Mouse (Mus musculus) embryonic fibroblast, embryonic 13.5 days (primary cell): Measurements from ENCODE around the gene Gpr183. TPM values are rescaled to one million over a fixed set of nuclear protein-coding genes. Genes with fewer than 3 reads are reported as not detected.

Experiments
- H3K27ac ChIP-seq: 2 replicates; pipeline ENCODE4 v1.5.1; 2012; ENCODE audit warnings: low read length, control low read depth, inconsistent platforms; ENCODE audit not compliant: insufficient read depth
- H3K4me1 ChIP-seq: 2 replicates; pipeline ENCODE4 v1.6.1; 2011; ENCODE audit warnings: low read length; ENCODE audit not compliant: control insufficient read depth, insufficient read depth
- H3K4me3 ChIP-seq: 2 replicates; pipeline ENCODE4 v1.5.1; 2011; ENCODE audit warnings: mild to moderate bottlenecking, control low read depth, low read length; ENCODE audit not compliant: insufficient read depth
- CTCF ChIP-seq: IDR thresholded peaks from 2 replicates; pipeline ENCODE4 v1.5.1; 2011; ENCODE audit warnings: mild to moderate bottlenecking, control low read depth, low read length, moderate library complexity, borderline replicate concordance; ENCODE audit not compliant: insufficient read depth
- POLR2A ChIP-seq: IDR thresholded peaks from 2 replicates; pipeline ENCODE4 v1.6.1; 2011; ENCODE audit warnings: low read depth, mild to moderate bottlenecking, control low read depth, low read length, moderate library complexity
- polyA plus RNA-seq: library from polyadenylated mRNA; stranded (reverse); fragments of >200 nt; gene quantifications from 2 replicates; pipeline ENCODE4 v1.2.4, GENCODE M21; 2011; ENCODE audit warnings: low read depth; ENCODE audit not compliant: missing spikeins, insufficient read length

The Gpr183 gene
- polyA plus RNA-seq, 1 experiment, result 1.6 TPM

GRCm38 (mm10) chr14:121970402-121970801, 5.4 kb upstream of the Gpr183 start:
- Histone ChIP-seq H3K4me3 (no peak overlapping the region), H3K4me1 (no peaks in the 10 kb centered on the region), H3K27ac (no peak overlapping the region)
- TF ChIP-seq CTCF, result no peak
- no peak for TF ChIP-seq POLR2A

GRCm38 (mm10) chr14:121967095-121967494, 2.1 kb upstream of the Gpr183 start:
- Histone ChIP-seq H3K4me3 (no peak overlapping the region), H3K4me1 (peaks cover 2% of the 10 kb centered on the region; the same call in 1 of the 2 replicates), H3K27ac (no peak overlapping the region)
- TF ChIP-seq POLR2A (no peak), CTCF (no peak)

GRCm38 (mm10) chr14:121965461-121965860, 466 bp upstream of the Gpr183 start:
- Histone ChIP-seq H3K4me1 (peaks cover 2% of the 10 kb centered on the region; the same call in 1 of the 2 replicates), H3K27ac (no peak overlapping the region), H3K4me3 (no peak overlapping the region)
- TF ChIP-seq POLR2A (no peak), CTCF (no peak)

- peaks cover 2% of the 10 kb centered on the region; the same call in 1 of the 2 replicates for H3K4me1 ChIP-seq
- TF ChIP-seq CTCF (no peak), POLR2A (no peak)
- no peak overlapping the region for H3K27ac ChIP-seq
- no peak overlapping the region for H3K4me3 ChIP-seq
These were observed 1.1 kb downstream of the Gpr183 start for GRCm38 (mm10) chr14:121963942-121964335.

GRCm38 (mm10) chr14:121963251-121963941, 1.6 kb downstream of the Gpr183 start:
- no peak overlapping the region for H3K27ac ChIP-seq
- no peak for TF ChIP-seq CTCF
- TF ChIP-seq POLR2A, result no peak
- no peak overlapping the region for H3K4me3 ChIP-seq
- peaks cover 2% of the 10 kb centered on the region; the same call in 1 of the 2 replicates for H3K4me1 ChIP-seq

- peaks cover 2% of the 10 kb centered on the region; the same call in 1 of the 2 replicates for H3K4me1 ChIP-seq
- no peak overlapping the region for H3K4me3 ChIP-seq
- TF ChIP-seq POLR2A (no peak), CTCF (no peak)
- H3K27ac ChIP-seq, result no peak overlapping the region
These were observed 2.7 kb downstream of the Gpr183 start for GRCm38 (mm10) chr14:121962128-121962890.

- H3K4me1 ChIP-seq, result peaks cover 2% of the 10 kb centered on the region; the same call in 1 of the 2 replicates
- no peak overlapping the region for H3K27ac ChIP-seq
- no peak overlapping the region for H3K4me3 ChIP-seq
- no peak for TF ChIP-seq CTCF
- TF ChIP-seq POLR2A, result no peak
These were observed 3.4 kb downstream of the Gpr183 start for GRCm38 (mm10) chr14:121961496-121962127.

GRCm38 (mm10) chr14:121960997-121961396, 4.0 kb downstream of the Gpr183 start:
- no peak for TF ChIP-seq CTCF
- no peak for TF ChIP-seq POLR2A
- H3K4me1 ChIP-seq, result peaks cover 2% of the 10 kb centered on the region; the same call in 1 of the 2 replicates
- no peak overlapping the region for H3K4me3 ChIP-seq
- no peak overlapping the region for H3K27ac ChIP-seq

- H3K4me3 ChIP-seq, result no peak overlapping the region
- TF ChIP-seq CTCF (no peak), POLR2A (no peak)
These were observed 4.5 kb downstream of the Gpr183 start for GRCm38 (mm10) chr14:121960531-121960930.

More at GRCm38 (mm10) chr14:121960531-121960930, 4.5 kb downstream of the Gpr183 start:
- no peak overlapping the region for H3K27ac ChIP-seq
- H3K4me1 ChIP-seq, result peaks cover 2% of the 10 kb centered on the region; the same call in 1 of the 2 replicates
